Mouse (Mus musculus): ENCODE data around the gene Lrrc75a. TPM values are rescaled to one million over a fixed set of nuclear protein-coding genes. Genes with fewer than 3 reads are reported as not detected.

Gene Lrrc75a
- polyA plus RNA-seq, 1 experiment = 2.5 TPM

- Histone ChIP-seq H3K4me1 (ENCODE audit: control insufficient read depth, insufficient read depth, low read length) (no peaks in the 10 kb centered on the region), H3K4me3 (replicated peaks; ENCODE audit: control insufficient read depth, low read depth, low read length) (no peak overlapping the region), H3K27ac (ENCODE audit: control insufficient read depth, insufficient read depth, low read depth, low read length, poor library complexity) (no peak overlapping the region)
- TF ChIP-seq POLR2A (IDR thresholded peaks at IDR 0.05; ENCODE audit: borderline replicate concordance, control insufficient read depth, low read depth, low read length) (no peak), CTCF (IDR thresholded peaks at IDR 0.05; ENCODE audit: control insufficient read depth, insufficient read depth, low read length) (no peak)
Measured at GRCm38 (mm10) chr11:62555896-62556412, 92.4 kb downstream of the Lrrc75a start.

- no peak for TF ChIP-seq CTCF (IDR thresholded peaks at IDR 0.05; ENCODE audit: control insufficient read depth, insufficient read depth, low read length)
- TF ChIP-seq POLR2A (IDR thresholded peaks at IDR 0.05; ENCODE audit: borderline replicate concordance, control insufficient read depth, low read depth, low read length) = no peak
- no peak overlapping the region for H3K4me3 ChIP-seq (replicated peaks; ENCODE audit: control insufficient read depth, low read depth, low read length)
- H3K27ac ChIP-seq (ENCODE audit: control insufficient read depth, insufficient read depth, low read depth, low read length, poor library complexity) = no peak overlapping the region
- H3K4me1 ChIP-seq (ENCODE audit: control insufficient read depth, insufficient read depth, low read length) = no peaks in the 10 kb centered on the region
Measured at GRCm38 (mm10) chr11:62554934-62555517, 93.3 kb downstream of the Lrrc75a start.

Other genes starting within 250 kb of the Lrrc75a start
- gene Pigl, start 190.1 kb downstream of the Lrrc75a start, polyA plus RNA-seq (2011; ENCODE audit: insufficient read depth, insufficient read length, low replicate concordance, missing spikeins) = 1.8 and 5.3 TPM in 2 replicates
- gene Ncor1, start 190.0 kb downstream of the Lrrc75a start, polyA plus RNA-seq (2011; ENCODE audit: insufficient read depth, insufficient read length, low replicate concordance, missing spikeins) = 82.8 and 172 TPM in 2 replicates
- 20.9 and 22.2 TPM in 2 replicates for gene Cenpv, start 109.3 kb downstream of the Lrrc75a start, polyA plus RNA-seq (2011; ENCODE audit: insufficient read depth, insufficient read length, low replicate concordance, missing spikeins)
- gene Ubb, start 97.4 kb downstream of the Lrrc75a start, polyA plus RNA-seq (2011; ENCODE audit: insufficient read depth, insufficient read length, low replicate concordance, missing spikeins) = 467 and 492 TPM in 2 replicates
- gene Trpv2, start 74.0 kb downstream of the Lrrc75a start, polyA plus RNA-seq (2011; ENCODE audit: insufficient read depth, insufficient read length, low replicate concordance, missing spikeins) = 10.0 and 22.0 TPM in 2 replicates
- 5.2 and 6.8 TPM in 2 replicates for gene Mmgt2, start 141 bp upstream of the Lrrc75a start, polyA plus RNA-seq (2011; ENCODE audit: insufficient read depth, insufficient read length, low replicate concordance, missing spikeins)
- gene Zfp287, start 83.4 kb upstream of the Lrrc75a start, polyA plus RNA-seq (2011; ENCODE audit: insufficient read depth, insufficient read length, low replicate concordance, missing spikeins) = 0.66 and 2.3 TPM in 2 replicates
- gene Gm10428, start 104.6 kb upstream of the Lrrc75a start, polyA plus RNA-seq (2011; ENCODE audit: insufficient read depth, insufficient read length, low replicate concordance, missing spikeins) = not detected in 2 replicates
- gene Zfp286, start 140.9 kb upstream of the Lrrc75a start, polyA plus RNA-seq (2011; ENCODE audit: insufficient read depth, insufficient read length, low replicate concordance, missing spikeins) = 1.9 and 2.6 TPM in 2 replicates
- gene Trim16, start 171.7 kb upstream of the Lrrc75a start, polyA plus RNA-seq (2011; ENCODE audit: insufficient read depth, insufficient read length, low replicate concordance, missing spikeins) = 1.5 and 4.3 TPM in 2 replicates
- gene Fbxw10, start 198.5 kb upstream of the Lrrc75a start, polyA plus RNA-seq (2011; ENCODE audit: insufficient read depth, insufficient read length, low replicate concordance, missing spikeins) = 0.79 and 2.5 TPM in 2 replicates
- gene Tvp23b, start 230.9 kb upstream of the Lrrc75a start, polyA plus RNA-seq (2011; ENCODE audit: insufficient read depth, insufficient read length, low replicate concordance, missing spikeins) = 6.4 and 11.0 TPM in 2 replicates

Measured in bone marrow, adult 2 months (tissue).